Mouse (Mus musculus) E14TG2a.4 (cell line): ENCODE results near the gene Hmbs.
A peak's percentile ranks its signal among the peaks of the same experiment; 100 is the strongest.
"Not testable (repeated sequence)": the region's sequence is repeated elsewhere in the genome, so short reads cannot be mapped to it uniquely, and the experiment has no call there.

Source experiments
- H3K27me3 ChIP-seq: 2 replicates; pipeline ENCODE4 v1.6.1; 2014; ENCODE audit warnings: low read length, control low read depth; ENCODE audit not compliant: insufficient read depth
- H3K36me3 ChIP-seq: 2 replicates; pipeline ENCODE4 v1.6.1; 2014; ENCODE audit warnings: low read length, control low read depth; ENCODE audit not compliant: insufficient read depth
- H3K4me1 ChIP-seq: replicated peaks from 2 replicates; pipeline ENCODE4 v1.6.1; 2014; ENCODE audit warnings: low read depth, low read length, control low read depth
- H3K4me3 ChIP-seq: replicated peaks from 2 replicates; pipeline ENCODE4 v1.5.1; 2014; ENCODE audit warnings: mild to moderate bottlenecking, low read length
- H3K9me3 ChIP-seq: 2 replicates; pipeline ENCODE4 v1.6.1; 2014; ENCODE audit warnings: low read length, control low read depth
- CTCF ChIP-seq: conservative IDR thresholded peaks from 2 replicates; pipeline ENCODE4 v1.5.1; 2014; ENCODE audit warnings: low read length
- NANOG ChIP-seq: IDR thresholded peaks from 2 replicates; pipeline ENCODE4 v1.6.1; 2014; ENCODE audit warnings: borderline replicate concordance, low read length, mixed read lengths
- POU5F1 ChIP-seq: IDR thresholded peaks from 2 replicates; pipeline ENCODE4 v1.6.1; 2014; ENCODE audit warnings: low read length, borderline replicate concordance

Hmbs gene

GRCm38 (mm10) chr9:44343781-44344421 is at the start of gene Hmbs:
Hmbs (minus strand) TSS chr9:44344228.
- TF ChIP-seq NANOG (no peak), POU5F1 (no peak), CTCF (no peak)
- Histone ChIP-seq H3K27me3 (no peaks in the 10 kb centered on the region), H3K36me3 (peaks cover 56% of the 10 kb centered on the region), H3K4me1 (peaks cover 81% of the 10 kb centered on the region), H3K9me3 (no peaks in the 10 kb centered on the region), H3K4me3 (peak within 1 kb of the TSS; percentile 96)

- Histone ChIP-seq H3K9me3 (no peaks in the 10 kb centered on the region), H3K4me3 (no peak overlapping the region), H3K4me1 (peaks cover 28% of the 10 kb centered on the region), H3K27me3 (no peaks in the 10 kb centered on the region), H3K36me3 (peaks cover 65% of the 10 kb centered on the region)
- no peak for TF ChIP-seq NANOG
- TF ChIP-seq POU5F1: no peak
- peak; percentile 93 for TF ChIP-seq CTCF
These were observed 47.4 kb upstream of the Hmbs start for GRCm38 (mm10) chr9:44391466-44391865.

GRCm38 (mm10) chr9:44389273-44389672 is 45.2 kb upstream of the Hmbs start:
- no peaks in the 10 kb centered on the region for H3K27me3 ChIP-seq
- no peak for TF ChIP-seq POU5F1
- peak; percentile 79 for TF ChIP-seq CTCF
- H3K9me3 ChIP-seq: no peaks in the 10 kb centered on the region
- H3K36me3 ChIP-seq: peaks cover 87% of the 10 kb centered on the region
- peaks cover 31% of the 10 kb centered on the region for H3K4me1 ChIP-seq
- H3K4me3 ChIP-seq: no peak overlapping the region

GRCm38 (mm10) chr9:44387221-44387620 is 43.2 kb upstream of the Hmbs start:
- Histone ChIP-seq H3K36me3 (peaks cover 98% of the 10 kb centered on the region), H3K4me1 (peaks cover 46% of the 10 kb centered on the region), H3K27me3 (no peaks in the 10 kb centered on the region), H3K9me3 (no peaks in the 10 kb centered on the region), H3K4me3 (no peak overlapping the region)
- TF ChIP-seq NANOG: no peak
- no peak for TF ChIP-seq POU5F1
- no peak for TF ChIP-seq CTCF

GRCm38 (mm10) chr9:44384596-44384995 is 40.6 kb upstream of the Hmbs start:
- Histone ChIP-seq H3K36me3 (peaks cover 94% of the 10 kb centered on the region), H3K4me3 (0 out of 2 replicates have a peak overlapping the region, but pooled peaks have one; percentile 17), H3K9me3 (no peaks in the 10 kb centered on the region), H3K27me3 (no peaks in the 10 kb centered on the region), H3K4me1 (peaks cover 59% of the 10 kb centered on the region)
- TF ChIP-seq CTCF (no peak), POU5F1 (no peak), NANOG (no peak)

GRCm38 (mm10) chr9:44379862-44380261 is 35.8 kb upstream of the Hmbs start:
- no peak for TF ChIP-seq POU5F1
- TF ChIP-seq CTCF: no peak
- TF ChIP-seq NANOG: no peak
- H3K27me3 ChIP-seq: no peaks in the 10 kb centered on the region
- peaks cover 72% of the 10 kb centered on the region for H3K36me3 ChIP-seq
- H3K4me3 ChIP-seq: peak overlapping the region; percentile 98
- H3K4me1 ChIP-seq: peaks cover 67% of the 10 kb centered on the region
- no peaks in the 10 kb centered on the region for H3K9me3 ChIP-seq

- no peak for TF ChIP-seq NANOG
- TF ChIP-seq POU5F1: no peak
- Histone ChIP-seq H3K36me3 (peaks cover 66% of the 10 kb centered on the region), H3K9me3 (no peaks in the 10 kb centered on the region)
These were observed 35.2 kb upstream of the Hmbs start, which contains the start of gene Hyou1 for GRCm38 (mm10) chr9:44379054-44379834. Hyou1 (plus strand) TSS chr9:44379490.

GRCm38 (mm10) chr9:44378153-44378730 is 34.2 kb upstream of the Hmbs start:
- H3K27me3 ChIP-seq: no peaks in the 10 kb centered on the region
- peaks cover 56% of the 10 kb centered on the region for H3K36me3 ChIP-seq
- no peak for TF ChIP-seq CTCF
- TF ChIP-seq NANOG: no peak
- TF ChIP-seq POU5F1: no peak
- peaks cover 52% of the 10 kb centered on the region for H3K4me1 ChIP-seq
- no peaks in the 10 kb centered on the region for H3K9me3 ChIP-seq
- peak overlapping the region; percentile 98 for H3K4me3 ChIP-seq

More at GRCm38 (mm10) chr9:44379054-44379834, 35.2 kb upstream of the Hmbs start, which contains the start of gene Hyou1:
- H3K4me1 ChIP-seq: peaks cover 61% of the 10 kb centered on the region
- no peaks in the 10 kb centered on the region for H3K27me3 ChIP-seq
- peak within 1 kb of the TSS; percentile 98 for H3K4me3 ChIP-seq

- H3K27me3 ChIP-seq, H3K9me3 ChIP-seq: not testable (repeated sequence)
- Histone ChIP-seq H3K4me3 (peak overlapping the region; percentile 98; the same call in 1 of the 2 replicates), H3K36me3 (peaks cover 47% of the 10 kb centered on the region), H3K4me1 (peaks cover 44% of the 10 kb centered on the region)
These were observed 33.3 kb upstream of the Hmbs start for GRCm38 (mm10) chr9:44377335-44377734.
